Mouse (Mus musculus) kidney, postnatal 0 days (tissue): ENCODE results near the gene Gm21985. TPM values are rescaled to one million over a fixed set of nuclear protein-coding genes. Genes with fewer than 3 reads are reported as not detected.
A peak's percentile ranks its signal among the peaks of the same experiment; 100 is the strongest.

ENCODE experiments used
- ATAC-seq: fragments of 200-750 bp; cut with Nextera tagmentation; replicated peaks from 2 replicates; pipeline ENCODE4 v1.8.0; 2017; ENCODE audit warnings: low read depth, moderate number of reproducible peaks, moderate TSS enrichment, moderate library complexity; ENCODE audit not compliant: low FRiP score
- DNase-seq: peaks from one replicate; pipeline ENCODE4 v3.0.0-alpha.2; 2016; ENCODE audit warnings: low spot score
- H3K27ac ChIP-seq: fragments of 300-500 bp; sonication (generic); 2 replicates; pipeline ENCODE4 v1.5.1; 2014; ENCODE audit warnings: mild to moderate bottlenecking
- H3K27me3 ChIP-seq: fragments of 300-500 bp; sonication (generic); 2 replicates; pipeline ENCODE4 v1.6.1; 2014; ENCODE audit warnings: low read length, mixed read lengths; ENCODE audit not compliant: insufficient read depth
- H3K36me3 ChIP-seq: fragments of 300-500 bp; sonication (generic); 2 replicates; pipeline ENCODE4 v1.6.1; 2014; ENCODE audit warnings: low read length, mixed read lengths; ENCODE audit not compliant: insufficient read depth
- H3K4me1 ChIP-seq: fragments of 300-500 bp; sonication (generic); replicated peaks from 2 replicates; pipeline ENCODE4 v1.6.1; 2014; ENCODE audit warnings: antibody characterized with exemption, low read length, mixed read lengths; ENCODE audit not compliant: insufficient read depth
- H3K4me2 ChIP-seq: fragments of 300-500 bp; sonication (generic); 2 replicates; pipeline ENCODE4 v1.6.1; 2014; ENCODE audit warnings: mild to moderate bottlenecking, low read length, moderate library complexity, mixed read lengths
- H3K4me3 ChIP-seq: fragments of 300-500 bp; sonication (generic); replicated peaks from 2 replicates; pipeline ENCODE4 v1.5.1; 2014; ENCODE audit warnings: low read depth, low read length
- H3K9ac ChIP-seq: fragments of 300-500 bp; sonication (generic); 2 replicates; pipeline ENCODE4 v1.6.1; 2014; ENCODE audit warnings: low read depth, low read length
- H3K9me3 ChIP-seq: fragments of 300-500 bp; sonication (generic); replicated peaks from 2 replicates; pipeline ENCODE4 v1.6.1; 2016; ENCODE audit warnings: low read length, inconsistent platforms, mixed read lengths
- CTCF ChIP-seq: IDR thresholded peaks from 2 replicates; pipeline ENCODE4 v1.5.1; 2016; ENCODE audit warnings: antibody characterized with exemption, low read depth, mild to moderate bottlenecking, moderate library complexity
- WGBS: fragments of 180-500 bp; shearing (Covaris S2); extraction: QIAGEN DNeasy Blood & Tissue Kit; methylation state at CpG from one replicate; pipeline ENCODE4 v1.1.7; 2014; 5-methylcytosine and 5-hydroxymethylcytosine counted together
- polyA plus RNA-seq: library from polyadenylated mRNA; unstranded; fragments of >200 nt; fragmentation: Nextera tagmentation; extraction: Ambion mirVana; gene quantifications from 2 replicates; pipeline ENCODE4 v1.2.1, GENCODE M21; 2015

Gene Gm21985
- polyA plus RNA-seq, 1 experiment from 2014 or later, result not detected

GRCm38 (mm10) chr2:112378973-112379898, 113.1 kb downstream of the Gm21985 start, which contains the start of gene Katnbl1:
Gene Katnbl1 (plus strand): TSS chr2:112379211.
- peak; percentile 96 for TF ChIP-seq CTCF
- Histone ChIP-seq H3K4me2 (peak within 1 kb of the TSS; percentile 80), H3K9ac (peak within 1 kb of the TSS; percentile 95), H3K27me3 (no peaks in the 10 kb centered on the region), H3K9me3 (no peaks in the 10 kb centered on the region), H3K4me3 (peak within 1 kb of the TSS; percentile 98), H3K27ac (peak within 1 kb of the TSS; percentile 84), H3K36me3 (no peaks in the 10 kb centered on the region), H3K4me1 (peaks cover 12% of the 10 kb centered on the region; the same call in 1 of the 2 replicates)
- ATAC-seq, result peak; percentile 99
- WGBS, result under 1% methylated on average over 72 of the region's 72 CpGs
- DNase-seq, result peak; percentile 96

- no peak for ATAC-seq
- 20% methylated on average over 8 of the region's 8 CpGs for WGBS
- Histone ChIP-seq H3K4me3 (peak overlapping the region; percentile 98), H3K4me2 (peak overlapping the region; percentile 80), H3K9ac (peak overlapping the region; percentile 95), H3K9me3 (no peaks in the 10 kb centered on the region), H3K36me3 (no peaks in the 10 kb centered on the region), H3K27me3 (no peaks in the 10 kb centered on the region), H3K4me1 (peaks cover 12% of the 10 kb centered on the region; the same call in 1 of the 2 replicates), H3K27ac (no peak overlapping the region)
- peak; percentile 16 for DNase-seq
- TF ChIP-seq CTCF, result no peak
These were observed 114.0 kb downstream of the Gm21985 start for GRCm38 (mm10) chr2:112380131-112380530.

- no peak overlapping the region for H3K4me3 ChIP-seq
- H3K9me3 ChIP-seq, result no peaks in the 10 kb centered on the region
- H3K27me3 ChIP-seq, result no peaks in the 10 kb centered on the region
- no peak for ATAC-seq
- 98% methylated on average over 1 of the region's 1 CpGs for WGBS
- no peak overlapping the region for H3K27ac ChIP-seq
- H3K4me1 ChIP-seq, result peaks cover 12% of the 10 kb centered on the region; the same call in 1 of the 2 replicates
- DNase-seq, result no peak
- TF ChIP-seq CTCF, result no peak
- H3K9ac ChIP-seq, result no peak overlapping the region
- no peak overlapping the region for H3K4me2 ChIP-seq
- no peaks in the 10 kb centered on the region for H3K36me3 ChIP-seq
These were observed 115.1 kb downstream of the Gm21985 start for GRCm38 (mm10) chr2:112381219-112381618.

DNA sequence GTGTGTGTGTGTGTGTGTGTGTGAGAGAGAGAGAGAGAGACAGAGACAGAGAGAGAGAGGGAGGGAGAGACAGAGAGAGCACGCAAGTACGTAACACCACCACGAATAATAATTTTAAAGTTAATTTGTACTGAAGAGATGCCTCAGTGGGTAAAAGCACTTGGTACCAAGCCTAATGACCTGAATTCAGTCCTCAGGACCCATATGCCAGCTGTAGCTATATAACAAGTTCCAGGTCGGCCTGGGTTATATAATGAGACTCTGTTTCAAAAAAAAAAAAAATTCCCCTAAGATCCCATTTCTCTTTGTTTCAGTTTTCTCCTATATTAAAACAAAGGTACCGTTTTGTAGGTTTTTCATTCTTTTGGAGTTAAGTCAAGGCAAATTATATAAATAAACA, 124.7 kb downstream of the Gm21985 start:
- Histone ChIP-seq H3K9me3 (no peaks in the 10 kb centered on the region), H3K36me3 (no peaks in the 10 kb centered on the region), H3K9ac (no peak overlapping the region), H3K27ac (no peak overlapping the region), H3K4me2 (no peak overlapping the region), H3K27me3 (no peaks in the 10 kb centered on the region), H3K4me1 (0 out of 2 replicates have a peak, but pooled peaks cover 6% of the 10 kb centered on the region), H3K4me3 (no peak overlapping the region)
- 86% methylated on average over 5 of the region's 5 CpGs for WGBS
- no peak for ATAC-seq
- no peak for TF ChIP-seq CTCF
- DNase-seq, result no peak

- H3K4me2 ChIP-seq, result no peak overlapping the region
- no peak overlapping the region for H3K9ac ChIP-seq
- DNase-seq (no peak), ATAC-seq (no peak)
- no peaks in the 10 kb centered on the region for H3K36me3 ChIP-seq
- no peak overlapping the region for H3K27ac ChIP-seq
- H3K27me3 ChIP-seq, result no peaks in the 10 kb centered on the region
- no peak overlapping the region for H3K4me3 ChIP-seq
- 68% methylated on average over 4 of the region's 4 CpGs for WGBS
- no peak for TF ChIP-seq CTCF
- H3K9me3 ChIP-seq, result no peaks in the 10 kb centered on the region
- H3K4me1 ChIP-seq, result 0 out of 2 replicates have a peak, but pooled peaks cover 6% of the 10 kb centered on the region
These were observed 125.4 kb downstream of the Gm21985 start for GRCm38 (mm10) chr2:112391346-112392000.

DNA sequence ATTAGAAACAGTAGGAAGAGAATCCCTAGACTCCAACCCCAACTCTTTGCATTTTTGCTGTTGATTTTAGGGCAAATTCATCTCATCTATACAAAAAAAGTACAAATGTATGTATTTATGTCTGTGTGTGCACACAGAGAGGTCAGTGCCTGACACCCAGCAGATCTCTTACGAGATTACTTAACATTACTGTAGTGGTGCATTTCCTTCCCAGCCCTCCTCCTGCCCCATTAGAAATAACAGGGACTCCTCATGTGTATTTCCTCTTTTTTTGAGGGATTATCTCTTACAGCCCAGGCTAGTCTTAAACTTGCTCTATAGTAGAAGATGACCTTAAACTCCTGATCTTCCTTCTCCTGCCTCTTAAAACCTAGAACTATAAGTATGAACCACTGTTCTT, 126.6 kb downstream of the Gm21985 start:
- Histone ChIP-seq H3K27me3 (no peaks in the 10 kb centered on the region), H3K4me1 (0 out of 2 replicates have a peak, but pooled peaks cover 6% of the 10 kb centered on the region), H3K9me3 (no peaks in the 10 kb centered on the region), H3K4me2 (no peak overlapping the region), H3K36me3 (no peaks in the 10 kb centered on the region), H3K9ac (no peak overlapping the region), H3K4me3 (no peak overlapping the region), H3K27ac (no peak overlapping the region)
- no peak for TF ChIP-seq CTCF
- DNase-seq (no peak), ATAC-seq (no peak)
- 85% methylated on average over 1 of the region's 1 CpGs for WGBS
